Mouse (Mus musculus) liver, postnatal 0 days (tissue): Measurements from ENCODE around the gene Lpin2.

Experiments
- CTCF ChIP-seq: sonication (generic); IDR thresholded peaks from 2 replicates; pipeline ENCODE4 v1.5.1; 2016; ENCODE audit warnings: antibody characterized with exemption, low read depth
- EP300 ChIP-seq: IDR thresholded peaks from 2 replicates; pipeline ENCODE4 v1.6.1; 2016; ENCODE audit warnings: antibody characterized with exemption, low read depth, mild to moderate bottlenecking

DNA sequence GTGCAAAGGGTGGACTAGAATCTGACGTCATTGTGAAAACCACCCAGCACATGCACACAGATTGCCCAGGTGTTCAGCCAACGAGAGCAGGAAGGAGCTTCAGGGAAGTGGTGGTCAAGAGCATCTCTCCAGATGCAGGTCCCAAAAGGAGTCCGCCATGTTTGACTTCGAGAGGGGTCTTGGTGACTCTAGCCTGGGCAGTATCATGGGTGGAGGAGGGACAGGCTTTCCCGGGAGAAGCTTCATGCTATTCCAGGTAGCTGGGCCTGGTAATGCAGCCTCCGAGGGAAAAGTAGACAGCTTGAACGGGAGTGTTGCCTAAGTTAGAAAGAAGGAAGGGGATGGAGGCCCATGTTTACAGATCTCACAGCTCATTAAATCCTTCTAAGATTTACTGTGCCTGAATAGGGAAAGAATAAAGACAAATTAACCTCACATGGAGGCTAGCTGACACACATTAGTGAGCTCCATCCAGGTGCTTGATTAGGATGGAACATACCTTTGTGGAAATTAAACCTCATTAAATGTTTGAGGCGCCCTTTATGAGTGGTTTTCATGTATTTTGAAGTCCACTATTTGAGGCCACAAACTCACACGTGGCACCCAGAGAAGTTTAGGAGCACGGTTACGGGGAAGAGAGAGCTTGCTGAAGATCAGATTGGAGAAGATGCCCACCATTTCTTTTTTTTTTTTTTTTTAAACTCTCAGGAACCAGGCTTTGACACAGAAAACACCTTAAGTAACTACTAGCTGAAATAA, 2.6 kb upstream of the Lpin2 start:
- TF ChIP-seq CTCF (no peak), EP300 (no peak)
